Mouse (Mus musculus): ENCODE measurements around the gene Morf4l1.

GRCm38 (mm10) chr9:90076131-90076530, 38.4 kb downstream of the Morf4l1 start:
- TF ChIP-seq CTCF (IDR thresholded peaks at IDR 0.05; ENCODE audit: low read depth): no peak
- no peak for TF ChIP-seq EP300 (IDR thresholded peaks at IDR 0.05; ENCODE audit: low read depth)
